Mouse (Mus musculus): ENCODE results near the gene Dnaaf1. TPM values are rescaled to one million over a fixed set of nuclear protein-coding genes. Genes with fewer than 3 reads are reported as not detected.

Gene Dnaaf1
- polyA plus RNA-seq, 1 experiment from 2014 or later, result 6.8 TPM

- H3K36me3 ChIP-seq, result no peaks in the 10 kb centered on the region
- H3K9ac ChIP-seq, result no peak overlapping the region
- peaks cover 45% of the 10 kb centered on the region for H3K4me1 ChIP-seq
- H3K4me3 ChIP-seq (replicated peaks), result no peak overlapping the region
- no peaks in the 10 kb centered on the region for H3K9me3 ChIP-seq (replicated peaks)
- no peak for ATAC-seq (ENCODE audit: insufficient number of reproducible peaks, low FRiP score, low TSS enrichment, low read depth)
- no peaks in the 10 kb centered on the region for H3K27me3 ChIP-seq
- no peak overlapping the region for H3K27ac ChIP-seq (replicated peaks)
- no peak overlapping the region for H3K4me2 ChIP-seq (replicated peaks)
- WGBS, result 74% methylated on average over 6 of the region's 6 CpGs
Measured at GRCm38 (mm10) chr8:119555861-119556260, 19.2 kb upstream of the Dnaaf1 start.

GRCm38 (mm10) chr8:119557132-119557531, 17.9 kb upstream of the Dnaaf1 start:
- 68% methylated on average over 9 of the region's 9 CpGs for WGBS
- peak overlapping the region; percentile 61 for H3K4me2 ChIP-seq (replicated peaks)
- peaks cover 42% of the 10 kb centered on the region for H3K4me1 ChIP-seq
- no peaks in the 10 kb centered on the region for H3K27me3 ChIP-seq
- ATAC-seq (ENCODE audit: insufficient number of reproducible peaks, low FRiP score, low TSS enrichment, low read depth), result no peak
- peak overlapping the region; percentile 87; the same call in 1 of the 2 replicates for H3K9ac ChIP-seq
- H3K4me3 ChIP-seq (replicated peaks), result peak overlapping the region; percentile 89
- H3K36me3 ChIP-seq, result peaks cover 5% of the 10 kb centered on the region; the same call in 1 of the 2 replicates
- no peak overlapping the region for H3K27ac ChIP-seq (replicated peaks)
- H3K9me3 ChIP-seq (replicated peaks), result no peaks in the 10 kb centered on the region

- Histone ChIP-seq H3K27me3 (no peaks in the 10 kb centered on the region), H3K9me3 (replicated peaks) (no peaks in the 10 kb centered on the region), H3K9ac (peak overlapping the region; percentile 87), H3K27ac (replicated peaks) (peak overlapping the region; percentile 94), H3K36me3 (peaks cover 12% of the 10 kb centered on the region), H3K4me2 (replicated peaks) (peak overlapping the region; percentile 61), H3K4me1 (peaks cover 36% of the 10 kb centered on the region), H3K4me3 (replicated peaks) (peak overlapping the region; percentile 89)
- peak; percentile 91 for ATAC-seq (ENCODE audit: insufficient number of reproducible peaks, low FRiP score, low TSS enrichment, low read depth)
- WGBS, result under 1% methylated on average over 55 of the region's 55 CpGs
Measured at GRCm38 (mm10) chr8:119557821-119558602, 17.0 kb upstream of the Dnaaf1 start.

GRCm38 (mm10) chr8:119558603-119559401, 16.2 kb upstream of the Dnaaf1 start, which contains the start of gene Mbtps1:
Gene Mbtps1 (minus strand): TSS chr8:119558735.
- H3K9ac ChIP-seq, result peak within 1 kb of the TSS; percentile 87
- peak within 1 kb of the TSS; percentile 89 for H3K4me3 ChIP-seq (replicated peaks)
- H3K4me1 ChIP-seq, result peaks cover 32% of the 10 kb centered on the region
- 6% methylated on average over 63 of the region's 63 CpGs for WGBS
- peak within 1 kb of the TSS; percentile 61 for H3K4me2 ChIP-seq (replicated peaks)
- peak within 1 kb of the TSS; percentile 94 for H3K27ac ChIP-seq (replicated peaks)
- no peaks in the 10 kb centered on the region for H3K9me3 ChIP-seq (replicated peaks)
- H3K36me3 ChIP-seq, result peaks cover 20% of the 10 kb centered on the region
- ATAC-seq (ENCODE audit: insufficient number of reproducible peaks, low FRiP score, low TSS enrichment, low read depth), result peak; percentile 97
- no peaks in the 10 kb centered on the region for H3K27me3 ChIP-seq

GRCm38 (mm10) chr8:119559402-119559720, 15.7 kb upstream of the Dnaaf1 start:
- H3K4me3 ChIP-seq (replicated peaks), result peak overlapping the region; percentile 89; the same call in 1 of the 2 replicates
- H3K9me3 ChIP-seq (replicated peaks), result no peaks in the 10 kb centered on the region
- no peaks in the 10 kb centered on the region for H3K27me3 ChIP-seq
- WGBS, result 88% methylated on average over 6 of the region's 6 CpGs
- H3K9ac ChIP-seq, result no peak overlapping the region
- peak overlapping the region; percentile 94 for H3K27ac ChIP-seq (replicated peaks)
- ATAC-seq (ENCODE audit: insufficient number of reproducible peaks, low FRiP score, low TSS enrichment, low read depth), result no peak
- peak overlapping the region; percentile 61 for H3K4me2 ChIP-seq (replicated peaks)
- H3K36me3 ChIP-seq, result peaks cover 25% of the 10 kb centered on the region
- H3K4me1 ChIP-seq, result peaks cover 26% of the 10 kb centered on the region

- H3K9me3 ChIP-seq (replicated peaks), result no peaks in the 10 kb centered on the region
- no peak overlapping the region for H3K4me2 ChIP-seq (replicated peaks)
- no peak overlapping the region for H3K27ac ChIP-seq (replicated peaks)
- H3K27me3 ChIP-seq, result no peaks in the 10 kb centered on the region
- H3K9ac ChIP-seq, result no peak overlapping the region
- peaks cover 47% of the 10 kb centered on the region for H3K36me3 ChIP-seq
- H3K4me3 ChIP-seq (replicated peaks), result no peak overlapping the region
- no peak for ATAC-seq (ENCODE audit: insufficient number of reproducible peaks, low FRiP score, low TSS enrichment, low read depth)
- peaks cover 9% of the 10 kb centered on the region; the same call in 1 of the 2 replicates for H3K4me1 ChIP-seq
- WGBS, result 89% methylated on average over 14 of the region's 14 CpGs
Measured at GRCm38 (mm10) chr8:119563849-119564251, 11.2 kb upstream of the Dnaaf1 start.

- no peak for ATAC-seq (ENCODE audit: insufficient number of reproducible peaks, low FRiP score, low TSS enrichment, low read depth)
- Histone ChIP-seq H3K4me1 (0 out of 2 replicates have a peak, but pooled peaks cover 5% of the 10 kb centered on the region), H3K4me3 (replicated peaks) (no peak overlapping the region), H3K27me3 (no peaks in the 10 kb centered on the region), H3K27ac (replicated peaks) (no peak overlapping the region), H3K9me3 (replicated peaks) (no peaks in the 10 kb centered on the region), H3K4me2 (replicated peaks) (no peak overlapping the region), H3K9ac (no peak overlapping the region), H3K36me3 (peaks cover 47% of the 10 kb centered on the region)
- 57% methylated on average over 11 of the region's 11 CpGs for WGBS
Measured at GRCm38 (mm10) chr8:119566367-119566766, 8.7 kb upstream of the Dnaaf1 start.

- peaks cover 11% of the 10 kb centered on the region; the same call in 1 of the 2 replicates for H3K4me1 ChIP-seq
- no peak overlapping the region for H3K4me2 ChIP-seq (replicated peaks)
- H3K9ac ChIP-seq, result no peak overlapping the region
- H3K4me3 ChIP-seq (replicated peaks), result no peak overlapping the region
- peaks cover 33% of the 10 kb centered on the region for H3K36me3 ChIP-seq
- H3K27me3 ChIP-seq, result no peaks in the 10 kb centered on the region
- no peak overlapping the region for H3K27ac ChIP-seq (replicated peaks)
- ATAC-seq (ENCODE audit: insufficient number of reproducible peaks, low FRiP score, low TSS enrichment, low read depth), result no peak
- 88% methylated on average over 9 of the region's 9 CpGs for WGBS
- H3K9me3 ChIP-seq (replicated peaks), result no peaks in the 10 kb centered on the region
Measured at GRCm38 (mm10) chr8:119568251-119568650, 6.8 kb upstream of the Dnaaf1 start.

GRCm38 (mm10) chr8:119568951-119569350, 6.1 kb upstream of the Dnaaf1 start:
- Histone ChIP-seq H3K4me2 (replicated peaks) (no peak overlapping the region), H3K27me3 (no peaks in the 10 kb centered on the region), H3K4me3 (replicated peaks) (no peak overlapping the region), H3K27ac (replicated peaks) (no peak overlapping the region), H3K36me3 (peaks cover 26% of the 10 kb centered on the region), H3K4me1 (peaks cover 16% of the 10 kb centered on the region), H3K9me3 (replicated peaks) (no peaks in the 10 kb centered on the region), H3K9ac (no peak overlapping the region)
- ATAC-seq (ENCODE audit: insufficient number of reproducible peaks, low FRiP score, low TSS enrichment, low read depth), result no peak
- WGBS, result 59% methylated on average over 7 of the region's 7 CpGs

GRCm38 (mm10) chr8:119569881-119570280, 5.2 kb upstream of the Dnaaf1 start:
- no peak overlapping the region for H3K4me2 ChIP-seq (replicated peaks)
- H3K4me3 ChIP-seq (replicated peaks), result no peak overlapping the region
- no peaks in the 10 kb centered on the region for H3K27me3 ChIP-seq
- H3K36me3 ChIP-seq, result peaks cover 18% of the 10 kb centered on the region
- ATAC-seq (ENCODE audit: insufficient number of reproducible peaks, low FRiP score, low TSS enrichment, low read depth), result no peak
- no peaks in the 10 kb centered on the region for H3K9me3 ChIP-seq (replicated peaks)
- 45% methylated on average over 4 of the region's 4 CpGs for WGBS
- H3K27ac ChIP-seq (replicated peaks), result no peak overlapping the region
- no peak overlapping the region for H3K9ac ChIP-seq
- peaks cover 22% of the 10 kb centered on the region for H3K4me1 ChIP-seq

GRCm38 (mm10) chr8:119571135-119571534, 3.9 kb upstream of the Dnaaf1 start:
- peaks cover 5% of the 10 kb centered on the region for H3K36me3 ChIP-seq
- H3K27ac ChIP-seq (replicated peaks), result no peak overlapping the region
- no peak overlapping the region for H3K4me3 ChIP-seq (replicated peaks)
- no peak overlapping the region for H3K9ac ChIP-seq
- no peak overlapping the region for H3K4me2 ChIP-seq (replicated peaks)
- no peak for ATAC-seq (ENCODE audit: insufficient number of reproducible peaks, low FRiP score, low TSS enrichment, low read depth)
- WGBS, result 85% methylated on average over 6 of the region's 6 CpGs
- H3K9me3 ChIP-seq (replicated peaks), result no peaks in the 10 kb centered on the region
- peaks cover 22% of the 10 kb centered on the region for H3K4me1 ChIP-seq
- peaks cover 5% of the 10 kb centered on the region for H3K27me3 ChIP-seq
